Mouse (Mus musculus) intestine, embryonic 15.5 days (tissue): Measurements from ENCODE around the gene Ssc5d. TPM values are rescaled to one million over a fixed set of nuclear protein-coding genes. Genes with fewer than 3 reads are reported as not detected.
A peak's percentile ranks its signal among the peaks of the same experiment; 100 is the strongest.

Experiments used
- ATAC-seq: fragments of 200-750 bp; cut with Nextera tagmentation; 2 replicates; pipeline ENCODE4 v1.8.0; 2017; ENCODE audit warnings: moderate TSS enrichment, moderate library complexity
- H3K27ac ChIP-seq: fragments of 300-500 bp; sonication (generic); 2 replicates; pipeline ENCODE4 v1.5.1; 2015; ENCODE audit warnings: mild to moderate bottlenecking, inconsistent platforms
- H3K27me3 ChIP-seq: fragments of 300-500 bp; sonication (generic); replicated peaks from 2 replicates; pipeline ENCODE4 v1.6.1; 2015; ENCODE audit warnings: inconsistent platforms
- H3K36me3 ChIP-seq: fragments of 300-500 bp; sonication (generic); 2 replicates; pipeline ENCODE4 v1.6.1; 2015; ENCODE audit warnings: inconsistent platforms
- H3K4me1 ChIP-seq: fragments of 300-500 bp; sonication (generic); replicated peaks from 2 replicates; pipeline ENCODE4 v1.6.1; 2015; ENCODE audit warnings: inconsistent platforms
- H3K4me2 ChIP-seq: fragments of 300-500 bp; sonication (generic); replicated peaks from 2 replicates; pipeline ENCODE4 v1.6.1; 2015; ENCODE audit warnings: mild to moderate bottlenecking, inconsistent platforms
- H3K4me3 ChIP-seq: fragments of 300-500 bp; sonication (generic); replicated peaks from 2 replicates; pipeline ENCODE4 v1.5.1; 2015; ENCODE audit warnings: inconsistent platforms
- H3K9ac ChIP-seq: fragments of 300-500 bp; sonication (generic); 2 replicates; pipeline ENCODE4 v1.6.1; 2015; ENCODE audit warnings: inconsistent platforms
- H3K9me3 ChIP-seq: fragments of 300-500 bp; sonication (generic); 2 replicates; pipeline ENCODE4 v1.6.1; 2016; ENCODE audit warnings: inconsistent platforms
- WGBS: fragments of 180-500 bp; shearing (Covaris S2); methylation state at CpG from one replicate; pipeline ENCODE4 v1.1.7; 2015; 5-methylcytosine and 5-hydroxymethylcytosine counted together
- polyA plus RNA-seq: library from polyadenylated mRNA; unstranded; fragments of >200 nt; fragmentation: Nextera tagmentation; extraction: Ambion mirVana; gene quantifications from 2 replicates; pipeline ENCODE4 v1.2.1, GENCODE M21; 2015

Ssc5d gene
- polyA plus RNA-seq, 1 experiment from 2014 or later = 3.5 TPM

DNA sequence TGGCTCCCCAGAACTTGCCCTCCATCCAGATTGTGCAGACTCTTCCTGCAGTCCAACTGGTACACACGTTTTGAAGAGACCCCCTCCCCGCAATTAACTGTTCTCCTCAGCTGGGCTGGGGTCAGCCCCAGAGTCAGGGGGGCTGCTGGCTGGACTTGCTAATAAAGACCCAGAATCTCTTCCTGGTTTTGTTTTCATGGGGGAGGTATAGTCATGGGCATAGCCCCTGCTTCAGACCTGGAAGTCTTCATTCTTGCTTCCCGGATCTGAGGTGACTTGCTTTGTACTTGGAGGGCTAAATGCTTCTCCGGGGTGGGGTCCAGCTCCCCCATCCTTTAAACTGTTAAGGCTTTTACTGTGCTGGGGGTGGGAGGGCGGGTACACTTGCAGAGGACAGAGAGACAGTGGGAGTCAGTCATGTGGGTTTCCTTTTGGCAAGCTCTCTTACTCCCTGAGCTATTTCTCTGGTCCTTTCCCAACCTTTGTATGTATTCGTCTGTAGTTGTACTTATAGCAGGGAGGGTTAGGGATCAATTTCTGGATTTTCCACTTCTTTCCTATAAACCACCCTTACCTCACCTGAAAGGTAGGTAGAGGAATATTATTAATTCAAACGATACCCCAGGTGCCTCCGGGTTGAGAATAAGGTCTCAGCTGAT, 3.6 kb upstream of the Ssc5d start, which contains the start of gene Nat14:
Gene Nat14 (plus strand): TSS at position 205 of the 659 bp plus-strand sequence.
- Histone ChIP-seq H3K4me1 (peaks cover 44% of the 10 kb centered on the region), H3K9ac (no peak within 1 kb of the TSS; the same call in 1 of the 2 replicates), H3K4me3 (peak within 1 kb of the TSS; percentile 25), H3K9me3 (no peaks in the 10 kb centered on the region), H3K4me2 (peak within 1 kb of the TSS; percentile 67), H3K27me3 (no peaks in the 10 kb centered on the region), H3K27ac (peak within 1 kb of the TSS; percentile 94), H3K36me3 (peaks cover 28% of the 10 kb centered on the region)
- ATAC-seq = no peak
- WGBS = 32% methylated on average over 8 of the region's 8 CpGs

DNA sequence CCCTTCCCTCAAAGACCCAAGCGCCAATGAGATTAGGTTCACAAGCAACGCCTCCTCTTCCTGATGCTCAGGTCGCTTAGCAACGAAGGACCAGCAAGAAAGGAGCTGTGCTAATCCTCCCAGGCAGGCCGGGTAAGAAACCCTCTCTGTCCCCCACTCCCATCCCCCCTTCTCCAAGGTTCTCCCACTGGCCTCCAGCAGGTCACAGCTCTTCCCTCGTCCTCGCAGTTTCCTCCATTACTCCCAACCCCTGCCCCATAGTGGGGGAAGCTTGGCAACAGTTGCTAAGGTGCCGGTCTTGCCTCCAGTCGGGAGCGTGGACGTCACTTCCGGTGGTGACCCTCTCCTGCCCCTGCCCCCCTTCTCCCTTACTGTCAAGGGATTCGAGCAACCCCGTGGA, 3.1 kb upstream of the Ssc5d start:
- WGBS = under 1% methylated on average over 14 of the region's 14 CpGs
- H3K4me3 ChIP-seq = peak overlapping the region; percentile 25
- H3K4me2 ChIP-seq = peak overlapping the region; percentile 67
- no peaks in the 10 kb centered on the region for H3K27me3 ChIP-seq
- peaks cover 27% of the 10 kb centered on the region for H3K36me3 ChIP-seq
- peak overlapping the region; percentile 94; the same call in 1 of the 2 replicates for H3K27ac ChIP-seq
- H3K9me3 ChIP-seq = no peaks in the 10 kb centered on the region
- no peak overlapping the region; the same call in 1 of the 2 replicates for H3K9ac ChIP-seq
- H3K4me1 ChIP-seq = peaks cover 46% of the 10 kb centered on the region
- ATAC-seq = peak; percentile 33

DNA sequence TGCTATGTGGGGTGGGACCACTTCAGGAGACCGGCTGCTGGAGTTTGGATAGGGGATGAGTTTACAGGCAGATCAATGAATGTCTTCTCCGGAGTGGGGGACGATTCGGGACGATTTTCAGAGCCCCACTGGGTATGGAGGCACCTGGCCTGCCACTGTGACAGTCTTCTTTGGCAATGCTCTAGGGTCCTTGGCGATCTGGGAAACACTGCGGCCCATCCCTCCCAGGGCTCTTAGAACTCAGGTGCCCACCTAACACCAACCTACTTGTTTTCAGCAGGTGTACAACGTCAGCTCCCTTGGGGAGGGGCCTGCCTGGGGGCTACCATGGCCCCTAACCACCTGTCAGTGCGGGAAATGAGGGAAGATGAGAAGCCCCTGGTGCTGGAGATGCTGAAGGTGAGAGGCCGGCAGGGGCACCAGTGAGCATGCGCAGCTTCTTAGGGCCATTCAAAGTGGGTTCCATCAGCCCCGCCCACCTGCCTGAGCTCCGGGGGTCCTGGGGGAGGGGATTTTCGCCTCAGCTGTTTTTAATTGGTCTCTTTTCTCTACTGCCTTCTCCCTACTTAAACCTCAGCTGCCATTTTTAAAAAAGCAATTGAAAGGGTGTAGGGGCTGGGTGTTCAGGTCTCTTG, 2.5 kb upstream of the Ssc5d start:
- Histone ChIP-seq H3K9me3 (no peaks in the 10 kb centered on the region), H3K27me3 (no peaks in the 10 kb centered on the region), H3K9ac (no peak overlapping the region; the same call in 1 of the 2 replicates), H3K4me1 (peaks cover 46% of the 10 kb centered on the region), H3K4me3 (peak overlapping the region; percentile 25), H3K27ac (peak overlapping the region; percentile 94), H3K4me2 (peak overlapping the region; percentile 67), H3K36me3 (peaks cover 24% of the 10 kb centered on the region)
- no peak for ATAC-seq
- WGBS = 1% methylated on average over 14 of the region's 14 CpGs

DNA sequence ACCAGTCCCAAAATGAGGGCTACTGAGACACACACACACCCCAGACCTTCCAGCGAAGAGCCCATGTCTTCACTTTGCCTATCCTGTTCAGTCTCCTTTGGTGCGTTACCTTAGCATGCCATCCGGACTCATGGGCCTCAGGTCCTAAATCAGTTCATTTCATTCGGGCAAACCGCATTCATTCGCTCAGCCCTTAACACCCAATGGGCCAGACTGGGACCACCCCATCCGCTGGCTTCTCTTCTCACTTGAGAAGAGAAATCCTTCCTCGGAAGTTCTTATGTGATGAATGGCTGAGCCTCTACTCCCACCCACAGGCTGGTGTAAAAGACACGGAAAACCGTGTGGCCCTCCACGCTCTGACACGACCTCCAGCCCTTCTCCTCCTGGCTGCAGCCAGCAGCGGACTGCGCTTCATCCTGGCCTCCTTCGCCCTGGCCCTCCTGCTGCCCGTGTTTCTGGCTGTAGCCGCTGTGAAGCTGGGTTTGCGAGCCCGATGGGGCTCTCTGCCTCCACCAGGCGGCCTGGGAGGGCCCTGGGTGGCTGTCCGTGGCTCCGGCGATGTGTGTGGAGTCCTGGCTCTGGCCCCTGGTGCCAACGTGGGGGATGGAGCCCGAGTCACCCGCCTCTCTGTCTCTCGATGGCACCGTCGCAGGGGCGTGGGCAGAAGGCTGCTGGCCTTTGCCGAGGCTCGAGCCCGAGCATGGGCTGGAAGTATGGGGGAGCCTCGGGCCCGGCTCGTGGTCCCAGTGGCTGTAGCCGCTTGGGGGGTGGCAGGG, 1.8 kb upstream of the Ssc5d start:
- H3K27me3 ChIP-seq = no peaks in the 10 kb centered on the region
- peak overlapping the region; percentile 19 for H3K4me3 ChIP-seq
- ATAC-seq = no peak
- WGBS = 8% methylated on average over 37 of the region's 37 CpGs
- peak overlapping the region; percentile 67 for H3K4me2 ChIP-seq
- H3K4me1 ChIP-seq = peaks cover 46% of the 10 kb centered on the region
- H3K9ac ChIP-seq = peak overlapping the region; percentile 50
- peaks cover 18% of the 10 kb centered on the region for H3K36me3 ChIP-seq
- peak overlapping the region; percentile 94 for H3K27ac ChIP-seq
- no peaks in the 10 kb centered on the region for H3K9me3 ChIP-seq

DNA sequence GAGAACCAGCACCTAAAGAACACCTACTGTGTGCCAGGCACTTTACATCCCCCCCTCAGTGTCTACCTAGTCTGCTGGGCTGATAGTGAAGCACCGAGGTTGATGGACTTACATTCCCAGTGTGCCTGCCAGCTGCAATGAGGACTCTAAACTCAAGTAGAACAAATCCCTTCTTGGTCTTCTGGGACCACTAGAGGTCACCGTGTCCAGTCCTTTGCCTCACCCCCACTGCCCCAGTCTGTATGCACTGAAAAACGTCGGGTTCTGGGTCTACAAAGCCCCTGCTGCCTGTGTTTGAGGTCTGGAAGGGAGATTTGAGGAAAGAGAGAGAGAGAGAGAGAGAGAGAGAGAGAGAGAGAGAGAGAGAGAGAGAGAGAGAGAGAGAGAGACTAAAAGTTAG, 1.1 kb upstream of the Ssc5d start:
- H3K4me3 ChIP-seq = no peak overlapping the region
- peaks cover 16% of the 10 kb centered on the region for H3K36me3 ChIP-seq
- no peak for ATAC-seq
- 0% methylated on average over 4 of the region's 4 CpGs for whole genome bisulfite sequencing
- no peaks in the 10 kb centered on the region for H3K27me3 ChIP-seq
- H3K9me3 ChIP-seq = no peaks in the 10 kb centered on the region
- peak overlapping the region; percentile 94 for H3K27ac ChIP-seq
- peaks cover 46% of the 10 kb centered on the region for H3K4me1 ChIP-seq
- H3K4me2 ChIP-seq = peak overlapping the region; percentile 67
- no peak overlapping the region for H3K9ac ChIP-seq

DNA sequence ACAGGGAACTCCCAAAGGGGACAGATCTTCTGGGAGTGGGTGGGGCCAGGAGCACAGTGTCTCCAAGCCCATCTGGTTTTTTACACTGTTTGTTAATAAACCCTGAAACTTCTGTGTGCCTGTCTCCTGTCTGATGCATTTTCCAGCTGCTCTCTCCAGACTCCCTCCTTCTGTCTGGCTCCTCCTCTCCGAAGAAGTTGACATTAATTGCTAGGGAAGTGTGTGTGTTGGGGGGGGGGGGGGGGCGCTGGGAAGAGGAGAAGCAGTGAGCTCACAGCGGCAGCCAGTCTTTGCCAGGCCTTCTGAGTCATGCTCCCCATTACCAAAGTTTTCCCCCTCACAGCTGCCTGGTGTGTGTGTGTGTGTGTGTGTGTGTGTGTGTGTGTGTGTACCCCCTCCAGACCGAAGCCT, 689 bp upstream of the Ssc5d start:
- H3K4me3 ChIP-seq = no peak overlapping the region
- no peak overlapping the region for H3K9ac ChIP-seq
- H3K9me3 ChIP-seq = no peaks in the 10 kb centered on the region
- 6% methylated on average over 3 of the region's 4 CpGs for WGBS
- H3K4me1 ChIP-seq = peaks cover 46% of the 10 kb centered on the region
- peak; percentile 52 for ATAC-seq
- no peaks in the 10 kb centered on the region for H3K27me3 ChIP-seq
- peak overlapping the region; percentile 94 for H3K27ac ChIP-seq
- peak overlapping the region; percentile 67 for H3K4me2 ChIP-seq
- peaks cover 12% of the 10 kb centered on the region for H3K36me3 ChIP-seq

DNA sequence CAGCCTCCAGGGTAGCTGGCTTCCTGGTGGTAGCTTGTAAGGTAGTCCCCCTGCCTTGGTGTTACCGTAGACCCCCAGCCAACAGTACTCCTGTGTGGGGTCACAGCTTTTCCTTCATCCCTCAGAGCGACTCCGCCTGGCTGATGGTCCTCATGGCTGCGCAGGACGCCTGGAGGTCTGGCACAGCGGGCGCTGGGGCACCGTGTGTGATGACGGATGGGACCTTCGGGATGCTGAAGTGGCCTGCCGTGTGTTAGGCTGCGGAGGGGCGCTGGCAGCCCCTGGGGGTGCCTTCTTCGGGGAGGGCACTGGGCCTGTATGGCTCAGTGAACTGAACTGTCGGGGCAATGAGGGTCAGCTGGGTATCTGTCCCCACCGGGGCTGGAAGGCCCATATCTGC, 1.3 kb downstream of the Ssc5d start:
- Histone ChIP-seq H3K4me1 (peaks cover 42% of the 10 kb centered on the region), H3K9ac (no peak overlapping the region), H3K27me3 (no peaks in the 10 kb centered on the region), H3K27ac (no peak overlapping the region), H3K36me3 (no peaks in the 10 kb centered on the region), H3K9me3 (no peaks in the 10 kb centered on the region), H3K4me2 (no peak overlapping the region), H3K4me3 (no peak overlapping the region)
- no peak for ATAC-seq
- 69% methylated on average over 16 of the region's 16 CpGs for WGBS

DNA sequence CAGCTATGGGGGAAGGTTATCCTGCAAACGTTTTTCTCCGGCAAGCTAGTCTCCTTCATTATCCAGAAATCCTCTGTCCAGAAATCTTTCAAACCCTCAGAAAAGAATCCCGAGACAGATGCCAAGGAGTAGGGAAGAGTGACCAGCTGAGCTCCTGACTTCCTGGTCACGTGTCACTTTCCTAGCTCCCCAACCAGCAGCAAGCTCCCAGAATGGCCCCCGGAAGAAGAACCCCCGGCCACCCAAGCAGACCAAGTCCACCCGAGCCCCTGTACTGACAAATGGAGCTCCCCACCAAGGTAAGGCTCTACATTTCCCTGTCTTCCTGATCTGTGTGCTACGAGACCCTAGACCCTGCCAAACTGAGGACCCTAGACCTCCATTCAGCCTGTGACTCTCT, 2.1 kb downstream of the Ssc5d start:
- Histone ChIP-seq H3K9me3 (no peaks in the 10 kb centered on the region), H3K27ac (no peak overlapping the region), H3K9ac (no peak overlapping the region; the same call in 1 of the 2 replicates), H3K4me3 (no peak overlapping the region), H3K27me3 (no peaks in the 10 kb centered on the region), H3K36me3 (no peaks in the 10 kb centered on the region), H3K4me1 (peaks cover 38% of the 10 kb centered on the region), H3K4me2 (peak overlapping the region; percentile 4; the same call in 1 of the 2 replicates)
- no peak for ATAC-seq
- 54% methylated on average over 8 of the region's 8 CpGs for WGBS

DNA sequence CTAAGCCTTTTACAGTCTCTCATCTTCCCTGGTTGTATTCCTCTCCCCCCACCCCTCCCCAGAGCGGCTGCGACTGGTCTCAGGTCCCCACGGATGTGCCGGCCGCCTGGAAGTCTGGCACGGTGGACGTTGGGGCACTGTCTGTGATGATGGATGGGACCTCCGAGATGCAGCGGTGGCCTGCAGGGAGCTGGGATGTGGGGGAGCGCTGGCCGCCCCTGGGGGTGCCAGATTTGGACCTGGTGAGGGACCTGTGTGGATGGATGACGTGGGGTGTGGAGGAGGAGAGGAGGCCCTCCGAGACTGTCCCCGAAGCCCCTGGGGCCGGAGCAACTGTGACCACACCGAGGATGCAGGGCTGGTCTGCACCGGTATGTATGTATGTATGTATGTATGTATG, 2.7 kb downstream of the Ssc5d start:
- no peak for ATAC-seq
- no peaks in the 10 kb centered on the region for H3K9me3 ChIP-seq
- 61% methylated on average over 17 of the region's 17 CpGs for WGBS

DNA sequence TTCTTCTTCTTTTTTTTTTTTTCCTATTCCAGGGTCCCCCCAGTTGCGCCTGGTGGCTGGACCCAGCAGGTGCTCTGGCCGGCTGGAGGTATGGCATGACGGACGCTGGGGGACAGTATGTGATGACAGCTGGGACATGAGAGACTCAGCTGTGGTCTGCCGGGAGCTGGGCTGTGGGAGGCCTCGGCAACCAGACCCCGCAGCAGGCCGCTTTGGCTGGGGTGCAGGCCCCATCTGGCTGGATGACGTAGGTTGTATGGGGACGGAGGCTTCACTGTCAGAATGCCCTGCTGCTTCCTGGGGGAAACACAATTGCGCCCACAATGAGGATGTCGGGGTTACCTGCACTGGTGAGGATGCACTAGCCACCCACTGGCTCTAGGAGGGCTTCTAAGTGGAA, 7.5 kb downstream of the Ssc5d start:
- 0 out of 2 replicates have a peak, but pooled peaks cover 3% of the 10 kb centered on the region for H3K9me3 ChIP-seq
- 77% methylated on average over 12 of the region's 12 CpGs for WGBS
- H3K9ac ChIP-seq = no peak overlapping the region
- H3K4me2 ChIP-seq = no peak overlapping the region
- H3K27ac ChIP-seq = no peak overlapping the region
- no peaks in the 10 kb centered on the region for H3K4me1 ChIP-seq
- H3K4me3 ChIP-seq = no peak overlapping the region
- no peaks in the 10 kb centered on the region for H3K27me3 ChIP-seq
- no peaks in the 10 kb centered on the region for H3K36me3 ChIP-seq
- ATAC-seq = no peak

More for the DNA sequence above, 2.7 kb downstream of the Ssc5d start:
- no peaks in the 10 kb centered on the region for H3K36me3 ChIP-seq
- no peak overlapping the region for H3K9ac ChIP-seq
- H3K4me1 ChIP-seq = peaks cover 31% of the 10 kb centered on the region
- H3K4me2 ChIP-seq = no peak overlapping the region
- H3K27me3 ChIP-seq = no peaks in the 10 kb centered on the region
- H3K4me3 ChIP-seq = no peak overlapping the region
- no peak overlapping the region for H3K27ac ChIP-seq

DNA sequence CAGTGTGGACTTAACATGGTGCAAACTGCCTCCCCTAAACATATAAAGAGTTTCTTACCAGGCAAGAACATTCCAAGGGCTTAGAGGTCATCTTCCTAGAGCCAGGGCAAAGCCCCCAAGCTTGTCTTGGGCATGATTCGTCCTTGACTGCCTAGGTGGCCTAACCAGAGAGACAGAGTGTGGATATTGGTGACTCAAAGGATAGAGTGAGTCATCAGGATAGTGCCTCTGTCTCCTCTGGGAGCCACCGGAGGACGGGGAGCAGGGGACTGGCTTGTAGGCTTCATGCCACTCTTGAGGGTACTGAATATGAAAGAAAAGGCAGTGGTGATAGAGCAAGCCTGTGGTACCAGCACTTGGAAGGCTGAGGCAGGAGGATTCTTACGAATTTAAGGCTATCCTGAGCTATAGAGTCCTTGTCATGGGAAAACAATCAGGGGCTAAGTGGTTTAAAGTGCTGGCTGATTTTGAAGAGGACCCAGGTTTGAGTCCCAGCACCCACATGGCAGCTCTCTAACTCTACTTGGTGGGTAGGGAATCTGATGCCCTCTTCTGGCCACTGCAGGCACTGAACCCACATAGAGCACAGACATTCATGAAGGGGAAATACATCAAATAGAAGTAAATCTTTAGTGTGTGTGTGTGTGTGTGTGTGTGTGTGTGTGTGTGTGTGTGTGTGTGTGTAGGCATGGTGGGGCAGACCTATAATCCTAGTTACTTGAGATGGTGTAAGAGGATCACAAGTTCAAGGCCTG, 8.8 kb downstream of the Ssc5d start:
- 76% methylated on average over 4 of the region's 4 CpGs for WGBS
- Histone ChIP-seq H3K4me2 (no peak overlapping the region), H3K4me1 (no peaks in the 10 kb centered on the region), H3K36me3 (no peaks in the 10 kb centered on the region), H3K9ac (no peak overlapping the region), H3K4me3 (no peak overlapping the region), H3K27ac (no peak overlapping the region), H3K9me3 (0 out of 2 replicates have a peak, but pooled peaks cover 3% of the 10 kb centered on the region), H3K27me3 (no peaks in the 10 kb centered on the region)
- ATAC-seq = no peak
